Mouse (Mus musculus): ENCODE results near the gene Rbm34.

DNA sequence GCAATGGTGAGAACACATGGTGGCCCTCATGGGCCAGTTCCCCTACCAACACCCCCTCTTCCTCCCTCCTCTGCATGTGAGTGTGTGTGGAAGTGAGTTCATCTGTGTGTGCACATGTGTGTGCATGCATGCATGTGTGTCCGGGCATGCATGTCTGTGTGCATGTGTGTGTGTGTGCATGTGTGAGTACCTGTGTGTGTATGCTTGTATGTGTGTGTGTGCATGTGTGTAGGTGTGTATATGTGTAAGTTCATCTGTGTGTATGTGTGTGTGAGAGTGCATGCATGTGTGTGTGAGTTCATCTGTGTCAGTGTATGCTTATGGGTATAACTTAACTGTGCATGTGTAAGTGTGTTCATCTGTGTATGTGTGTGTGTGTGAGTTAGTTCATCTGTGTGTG lies 52.5 kb downstream of the Rbm34 start:
- TF ChIP-seq CTCF (IDR thresholded peaks at IDR 0.05) (no peak), POLR2A (IDR thresholded peaks at IDR 0.05; ENCODE audit: insufficient read depth, low read depth, low read length) (no peak)
